Mouse (Mus musculus) regulatory T cell (primary cell): ENCODE measurements around the gene Mrpl21.

Experiments used
- in situ Hi-C: fragments of 300-600 bp; cut with MboI, MseI; formaldehyde crosslinking; loops from one replicate; pipeline ENCODE4 v1.15.1; 2025; ENCODE audit warnings: high pct_unique_total_duplicates

The Mrpl21 gene

DNA sequence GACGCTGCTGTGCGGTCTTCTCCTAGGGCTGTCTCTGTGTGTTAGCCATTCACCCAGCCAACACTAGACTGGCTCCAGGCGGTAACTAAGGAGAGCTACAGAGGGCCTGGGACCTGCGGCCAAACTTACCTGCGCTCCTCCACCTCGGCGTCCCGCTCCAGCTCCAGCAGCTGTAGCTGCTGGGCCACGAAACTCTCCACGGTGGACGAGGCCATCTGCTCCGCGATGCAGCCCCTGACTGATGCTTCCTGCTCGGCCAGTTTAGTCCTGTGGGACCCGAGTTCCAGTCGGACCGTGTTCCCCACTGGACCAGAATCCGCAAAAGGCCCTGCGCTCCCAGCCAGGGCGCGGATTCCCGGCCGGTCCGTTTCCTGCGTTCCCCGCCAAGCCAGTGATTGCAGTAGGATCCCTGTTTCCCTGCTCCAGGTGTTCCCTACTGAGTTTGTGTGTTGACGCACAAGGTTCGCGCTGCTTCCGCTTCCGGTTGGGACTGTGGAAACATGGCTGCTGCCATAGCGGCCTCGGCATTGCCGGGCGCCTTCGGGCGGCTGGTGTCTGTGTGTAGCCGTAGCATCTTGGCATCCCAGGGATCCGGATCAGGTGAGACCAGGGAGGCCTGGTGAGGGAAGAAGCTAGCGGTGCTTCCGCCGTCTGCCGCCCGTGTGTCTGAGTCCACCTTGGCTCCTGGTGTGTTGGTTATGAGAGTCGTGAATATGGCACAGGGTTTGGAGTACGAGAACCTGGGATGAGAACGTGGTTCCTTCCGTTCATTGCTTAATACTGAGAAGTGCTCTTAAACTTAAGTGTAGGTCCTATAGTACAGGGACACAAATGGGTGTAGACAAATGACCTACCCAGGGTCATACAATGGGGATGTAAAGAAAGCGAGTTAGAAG is at the start of gene Mrpl21, which contains the start of gene Ighmbp2:
Mrpl21 (plus strand) TSS at position 330 of the 896 bp plus-strand sequence.
Ighmbp2 (minus strand) TSS at position 446 of the 896 bp plus-strand sequence.
- in situ Hi-C loops = loop anchor here (10.0 kb wide), 1 partner anchor 162 kb away; no protein-coding TSS in a partner anchor

DNA sequence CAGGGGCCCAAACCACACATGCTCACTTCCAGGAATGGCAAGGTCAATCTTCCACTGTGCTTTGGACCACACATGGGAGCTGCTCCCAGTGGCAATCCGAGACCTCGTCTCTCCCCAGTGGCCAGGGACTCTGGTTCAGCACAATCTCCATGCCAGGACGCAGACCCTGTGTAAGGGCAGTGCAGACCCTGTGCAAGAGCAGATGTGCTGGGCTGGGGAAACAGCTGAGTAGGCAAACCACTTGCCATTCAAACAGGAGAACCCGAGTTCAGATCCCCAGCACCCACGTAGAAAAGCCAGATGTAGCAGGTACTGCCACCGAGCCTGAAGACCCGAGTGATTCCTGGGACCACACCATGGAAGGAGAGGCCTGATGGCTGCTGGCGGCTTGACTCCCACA is 22.7 kb upstream of the Mrpl21 start:
- in situ Hi-C loops = no loop called here

DNA sequence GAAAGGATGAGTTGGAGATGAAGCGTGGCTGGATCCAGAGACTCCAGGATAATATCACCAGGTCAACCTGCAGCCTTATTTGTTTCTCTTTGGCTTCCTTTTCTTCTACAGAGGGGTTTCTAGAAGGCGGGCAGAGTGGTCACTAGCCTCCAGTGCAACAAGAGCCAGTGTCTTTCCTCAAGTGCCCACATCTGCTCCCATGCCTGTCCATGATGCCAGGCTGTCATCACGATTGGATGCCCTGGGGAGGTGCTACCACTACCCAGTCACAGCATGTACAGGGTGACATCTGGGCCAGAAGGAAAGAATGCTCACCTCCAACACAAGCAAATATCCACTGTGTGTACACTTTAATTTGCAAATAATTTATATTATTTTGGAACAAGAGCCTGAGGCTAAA is 22.1 kb upstream of the Mrpl21 start:
- in situ Hi-C loops = no loop called here

DNA sequence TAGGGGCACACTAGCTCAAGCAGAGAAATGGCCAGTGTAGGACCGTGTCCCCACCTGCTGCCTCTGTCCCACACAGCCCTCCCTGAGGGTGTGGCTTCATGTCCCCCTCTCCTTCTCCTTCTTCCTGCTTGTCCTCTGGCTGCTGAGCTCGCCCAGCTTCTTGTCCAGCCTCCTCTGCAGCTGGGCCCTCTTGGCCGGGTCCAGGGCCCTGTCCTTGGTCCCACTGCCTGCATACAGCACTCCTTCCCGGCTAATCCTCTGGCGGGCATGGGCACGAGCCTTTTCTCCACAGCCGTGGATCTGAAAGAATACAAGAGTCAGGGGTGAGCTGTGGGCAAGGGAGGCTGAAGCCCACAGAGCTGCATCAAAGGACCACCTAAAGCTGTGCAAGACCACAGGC is 21.4 kb upstream of the Mrpl21 start:
- in situ Hi-C loops = no loop called here

DNA sequence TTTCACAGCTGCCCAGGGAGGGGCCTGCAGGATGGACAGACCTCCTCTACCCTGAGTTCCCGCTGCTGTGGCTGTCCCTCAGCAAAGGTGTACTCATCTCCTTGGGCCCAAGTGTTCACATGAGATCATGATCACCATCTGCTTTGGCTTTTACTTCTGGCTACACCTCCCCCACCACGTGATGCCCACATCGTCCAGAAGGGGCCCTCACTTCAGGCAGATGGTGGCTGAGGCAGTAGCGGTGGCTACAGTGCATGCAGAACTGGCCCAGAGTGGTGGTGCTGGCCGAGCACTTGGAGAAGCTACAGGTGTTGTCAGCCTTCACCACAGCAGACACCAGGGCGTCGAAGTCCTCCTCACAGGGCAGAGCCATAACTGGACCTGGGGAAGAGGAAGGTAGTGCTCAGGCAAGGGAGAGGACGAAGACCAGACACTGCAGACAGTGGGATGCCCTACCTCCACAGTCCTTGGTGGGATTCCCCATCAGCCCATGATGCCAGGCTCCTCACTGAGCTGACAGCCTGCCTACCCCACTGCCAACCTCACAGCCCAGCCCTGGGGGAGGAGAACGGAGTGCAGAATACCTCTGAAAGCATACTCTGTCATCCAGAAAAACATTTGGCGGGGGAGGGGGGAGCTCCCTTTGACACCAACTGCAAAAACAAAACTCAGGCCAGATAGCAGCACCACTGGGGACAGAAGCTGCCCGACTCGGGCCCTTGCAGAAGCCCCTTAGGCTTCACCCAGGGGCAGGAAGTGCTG is 20.8 kb upstream of the Mrpl21 start:
- in situ Hi-C loops = no loop called here

DNA sequence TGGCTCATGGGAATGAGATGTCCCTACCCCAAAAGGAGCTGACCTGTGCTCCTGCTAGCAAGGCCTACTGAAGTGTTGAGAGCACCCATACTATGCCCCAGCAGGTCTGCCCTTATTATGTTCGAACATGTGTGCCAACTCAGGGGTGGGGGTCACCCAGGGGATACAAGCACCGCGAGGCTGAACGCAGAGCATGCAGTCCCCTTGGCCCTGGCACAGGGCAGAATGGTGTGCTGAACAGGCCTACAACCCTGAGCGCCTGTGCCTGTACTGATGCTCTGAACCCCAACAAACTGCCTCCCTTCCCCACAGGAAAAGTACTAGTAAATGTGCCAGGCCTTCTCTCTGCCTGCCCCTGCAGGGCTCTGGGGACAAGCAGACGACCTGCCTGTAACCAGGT is 18.4 kb upstream of the Mrpl21 start:
- in situ Hi-C loops = no loop called here

DNA sequence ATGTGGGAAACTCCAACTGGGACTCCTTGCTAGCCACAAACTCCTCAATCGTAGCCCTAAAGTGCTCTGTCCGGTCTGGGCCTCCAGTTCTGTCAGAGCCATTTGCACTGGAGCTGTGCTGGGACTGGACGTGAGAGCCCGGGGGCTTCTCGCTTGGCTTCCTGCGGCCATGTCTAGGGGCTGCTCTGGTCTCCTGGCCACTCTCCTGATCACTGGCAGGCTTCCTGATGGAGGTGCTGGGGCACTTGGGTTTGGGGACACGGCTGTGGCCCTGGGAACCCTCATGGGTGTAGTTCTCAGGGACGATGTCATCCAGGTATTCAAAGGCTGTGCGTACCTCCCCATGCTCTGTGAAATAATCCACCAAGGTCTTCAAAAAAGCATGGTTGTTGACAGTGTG is 17.5 kb upstream of the Mrpl21 start:
- in situ Hi-C loops = no loop called here

DNA sequence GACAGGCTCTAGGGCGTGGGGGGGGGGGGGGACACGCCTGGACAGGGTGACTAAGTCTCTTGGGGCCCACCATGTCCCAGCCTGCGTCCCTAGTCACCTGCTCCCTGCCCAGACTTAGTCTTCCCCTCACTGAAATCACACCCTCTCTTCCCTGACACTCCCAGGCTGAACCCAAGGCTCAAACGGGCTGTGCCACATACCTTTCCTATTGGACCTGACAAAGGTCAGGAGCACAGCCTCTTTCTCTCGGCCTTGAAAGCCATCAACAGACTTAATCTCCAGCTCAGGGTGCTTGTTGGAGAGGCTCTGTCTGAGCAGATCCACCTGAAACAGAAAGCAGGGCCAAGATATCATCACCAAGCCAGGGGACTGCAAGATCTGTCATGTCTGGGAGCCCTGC is 16.6 kb upstream of the Mrpl21 start:
- in situ Hi-C loops = no loop called here

DNA sequence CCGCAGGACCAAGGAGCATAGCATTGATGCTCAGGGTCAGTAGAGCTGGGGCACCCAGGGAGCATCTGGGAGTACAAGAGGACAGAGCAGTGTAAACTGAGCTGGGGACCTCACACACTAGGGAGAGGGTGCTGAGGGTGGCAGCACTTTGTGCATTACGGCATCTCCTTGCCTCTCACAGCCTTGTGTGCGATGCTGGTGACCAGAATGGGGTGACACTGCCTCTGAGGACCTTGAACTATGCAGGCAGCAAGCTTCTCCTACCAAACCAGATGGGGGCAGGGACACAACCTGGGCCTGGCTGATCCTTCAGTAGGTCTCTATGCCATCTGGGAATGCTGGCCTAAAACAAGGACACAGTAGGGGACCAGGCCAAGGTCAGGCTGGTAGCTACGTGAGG is 16.0 kb upstream of the Mrpl21 start:
- in situ Hi-C loops = no loop called here

DNA sequence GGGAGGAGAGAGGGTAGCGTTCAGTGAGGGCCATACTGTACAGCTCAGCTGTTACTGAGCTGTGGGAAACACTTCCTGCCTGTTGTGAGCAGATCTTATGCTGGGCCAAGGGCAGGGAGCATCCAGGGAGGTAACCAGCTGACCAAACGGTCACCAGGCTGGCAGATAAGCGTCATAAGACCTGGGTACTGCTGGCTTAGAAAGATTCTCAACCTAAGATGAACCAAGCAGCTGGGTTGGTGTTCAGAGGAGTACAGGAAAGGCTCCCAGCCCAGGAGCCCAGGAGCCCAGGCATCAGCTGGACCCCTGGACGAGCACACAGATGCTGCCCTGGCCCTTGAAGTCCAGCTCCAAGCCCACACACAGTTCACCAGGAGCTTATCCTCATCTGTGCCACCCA is 15.4 kb upstream of the Mrpl21 start:
- in situ Hi-C loops = no loop called here

DNA sequence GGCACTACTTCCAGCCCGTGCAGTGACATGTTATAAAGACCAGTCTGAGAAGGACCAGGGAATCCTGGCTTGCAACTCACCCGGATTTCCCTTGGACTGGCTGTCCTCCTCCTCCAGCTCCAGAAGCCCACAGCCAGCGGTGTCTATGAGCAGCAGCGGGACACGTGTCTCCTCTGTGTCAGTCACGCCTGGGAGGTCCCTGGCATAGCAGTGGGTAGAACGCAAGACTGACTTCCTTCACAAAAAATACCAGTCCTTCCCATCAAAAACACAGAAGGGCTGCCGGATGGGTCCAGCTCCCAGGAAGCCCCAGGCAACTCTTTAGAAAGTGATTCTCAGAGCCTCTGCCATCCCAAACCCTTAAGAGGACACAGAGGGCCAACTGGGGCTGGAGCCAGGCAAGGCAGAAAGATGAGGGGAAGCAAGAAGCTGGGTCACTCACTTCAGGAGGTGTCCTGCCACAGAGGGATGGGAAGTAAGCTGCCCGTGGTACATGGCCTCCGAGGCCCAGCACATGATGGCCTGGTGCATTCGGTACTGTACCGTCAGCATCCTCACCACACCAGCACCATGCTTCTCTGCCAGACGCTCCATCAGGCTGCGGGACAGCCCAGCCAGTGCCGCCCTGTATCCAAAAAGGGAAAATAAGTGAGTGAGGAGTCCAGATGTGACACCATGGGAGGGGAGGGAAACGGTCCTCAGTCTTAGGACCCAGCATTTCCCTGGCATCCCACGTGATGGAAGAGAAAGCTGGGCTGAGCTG is 14.3 kb upstream of the Mrpl21 start:
- in situ Hi-C loops = no loop called here

DNA sequence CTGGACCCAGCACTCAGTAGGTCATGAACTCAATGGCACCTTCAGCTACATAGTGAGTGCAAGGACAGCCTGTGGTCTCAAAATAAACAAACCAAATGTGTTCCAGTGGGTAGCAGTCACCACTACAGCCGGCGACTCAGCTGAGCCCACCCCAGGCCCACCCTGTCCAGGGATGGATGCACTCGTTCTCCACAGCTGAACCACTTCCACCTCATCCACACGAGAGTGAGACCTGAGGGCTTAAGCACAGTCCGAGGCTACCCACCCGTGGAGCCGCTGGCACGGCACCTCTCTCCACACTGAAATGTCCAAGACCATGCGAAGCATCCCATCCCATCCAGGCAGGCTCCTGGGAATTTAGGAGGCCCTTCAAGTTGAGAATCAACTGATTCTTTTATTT is 13.4 kb upstream of the Mrpl21 start:
- in situ Hi-C loops = no loop called here

DNA sequence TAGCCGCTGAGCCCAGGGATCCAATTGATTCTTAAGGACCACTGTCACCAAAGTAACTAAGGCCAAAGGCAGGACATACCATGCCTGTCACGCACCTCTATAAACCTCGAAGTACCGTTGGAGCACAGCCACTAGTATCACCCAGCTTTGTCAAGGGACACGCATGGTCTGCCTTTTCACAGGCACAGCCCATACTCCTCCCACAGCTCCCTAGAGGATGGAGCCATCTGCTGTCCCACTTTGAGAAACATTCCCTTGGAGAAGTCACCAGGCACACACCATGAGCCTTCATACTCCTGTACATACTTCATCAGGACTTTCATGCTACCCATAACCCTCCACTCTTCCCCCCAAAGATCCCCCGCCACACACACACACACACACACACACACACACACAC is 12.9 kb upstream of the Mrpl21 start:
- in situ Hi-C loops = no loop called here

DNA sequence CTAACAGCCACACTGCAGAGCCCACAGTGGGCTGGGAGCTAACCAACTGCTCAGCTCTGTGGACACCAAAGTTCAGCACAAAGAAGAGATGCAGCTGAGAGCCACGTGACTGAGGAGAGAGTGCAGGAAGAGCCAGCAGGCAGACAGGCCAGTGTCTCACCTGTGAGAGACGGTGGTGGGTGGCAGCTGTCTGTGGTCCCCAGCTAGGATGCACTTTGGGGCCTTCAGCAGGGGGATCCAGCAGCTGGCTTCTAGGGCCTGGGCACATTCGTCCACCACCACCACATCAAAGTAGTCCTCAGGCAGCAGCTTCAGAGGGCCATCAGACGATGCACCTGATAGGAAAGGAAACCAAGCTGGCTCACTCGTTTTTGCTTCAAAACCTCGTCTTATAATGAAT is 11.3 kb upstream of the Mrpl21 start:
- in situ Hi-C loops = no loop called here

DNA sequence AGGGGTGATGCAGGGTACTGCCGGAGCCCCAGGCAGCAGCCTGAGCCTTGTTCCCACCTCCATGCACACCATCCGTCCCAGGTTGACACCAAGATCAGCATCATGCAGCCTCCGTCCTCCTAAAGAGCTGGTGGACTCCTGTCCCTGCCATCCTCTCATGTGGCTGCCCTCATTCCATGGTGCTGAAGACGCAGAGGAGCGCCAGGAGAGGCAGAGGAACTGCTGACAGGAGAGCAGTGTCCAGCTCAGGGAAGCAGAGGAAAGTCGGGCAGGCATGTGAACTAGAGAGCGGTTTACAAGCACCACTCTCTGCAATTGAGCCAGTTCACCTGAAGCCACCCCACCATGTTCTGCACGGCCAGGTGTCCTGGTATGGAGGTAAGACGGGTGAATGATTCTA is 9.4 kb upstream of the Mrpl21 start:
- in situ Hi-C loops = no loop called here

DNA sequence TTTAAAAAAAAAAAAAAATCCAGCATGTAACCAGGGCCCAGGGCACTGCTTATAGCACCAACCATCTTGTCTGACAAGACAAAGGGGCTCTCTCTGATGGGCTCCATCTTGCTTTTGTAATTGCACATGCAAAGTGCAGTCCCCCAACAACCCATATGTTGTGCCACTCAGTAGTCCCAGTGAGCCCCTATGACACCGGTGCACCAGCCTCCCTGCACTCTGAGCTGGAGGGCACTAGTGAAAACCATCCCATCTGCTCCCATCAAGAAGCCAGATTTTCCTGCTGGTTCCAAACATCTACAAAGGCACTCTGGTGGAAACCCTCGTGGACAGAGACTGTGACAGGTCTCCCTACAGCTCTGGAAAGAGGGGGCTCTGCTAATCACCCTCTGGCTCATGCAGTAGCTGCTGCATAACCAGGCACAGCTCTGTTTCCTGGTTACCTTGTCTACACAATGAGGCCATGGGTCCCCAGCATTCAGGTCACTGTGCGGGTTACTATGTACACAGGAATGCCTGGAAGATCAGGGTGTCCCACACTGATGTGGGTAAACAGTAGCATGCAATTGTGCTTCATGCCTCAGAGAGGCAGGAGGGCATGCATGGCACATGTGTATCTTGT is 6.8 kb upstream of the Mrpl21 start:
- in situ Hi-C loops = loop anchor here (5.0 kb wide), 1 partner anchor 41 kb away; no protein-coding TSS in a partner anchor

DNA sequence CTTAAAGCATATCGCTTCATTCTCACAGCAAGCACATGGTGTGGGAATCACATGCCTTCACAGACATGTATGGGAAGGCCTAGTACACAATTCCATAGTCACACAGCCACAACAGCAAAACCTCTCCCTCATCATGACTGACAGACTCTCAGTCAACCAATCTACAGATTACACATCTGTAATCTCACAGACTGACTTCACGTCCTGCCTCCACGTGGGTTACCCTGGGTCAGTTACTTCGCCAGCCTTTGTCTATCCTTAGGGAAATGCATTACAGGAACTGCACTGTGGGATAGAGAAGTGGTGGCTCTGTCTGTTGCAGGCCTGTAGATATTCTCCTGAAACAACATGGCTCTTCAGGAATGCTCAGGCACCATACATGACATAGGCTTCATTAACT is 815 bp upstream of the Mrpl21 start:
- in situ Hi-C loops = loop anchor here (10.0 kb wide), 1 partner anchor 163 kb away; no protein-coding TSS in a partner anchor

DNA sequence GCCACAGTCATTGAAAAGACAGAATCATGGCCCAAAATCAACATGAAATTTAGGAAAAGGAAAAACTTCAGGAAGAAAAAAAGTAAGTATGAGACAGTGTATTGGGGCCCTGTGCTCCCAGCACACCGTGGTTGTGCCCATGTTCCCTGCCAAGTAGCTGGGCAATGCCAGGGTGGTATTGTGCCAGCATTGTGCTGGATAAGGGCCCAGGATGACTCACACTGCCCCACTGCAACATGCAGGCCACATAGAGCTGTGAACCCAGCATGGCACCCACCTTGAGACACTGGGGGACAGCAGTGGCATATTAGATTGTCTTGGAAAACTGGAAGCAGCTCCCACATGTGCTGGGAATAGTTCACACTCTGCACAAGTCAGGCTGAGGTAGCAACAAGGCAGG is 6.3 kb downstream of the Mrpl21 start:
- in situ Hi-C loops = loop anchor here (10.0 kb wide), 1 partner anchor 156 kb away; no protein-coding TSS in a partner anchor

DNA sequence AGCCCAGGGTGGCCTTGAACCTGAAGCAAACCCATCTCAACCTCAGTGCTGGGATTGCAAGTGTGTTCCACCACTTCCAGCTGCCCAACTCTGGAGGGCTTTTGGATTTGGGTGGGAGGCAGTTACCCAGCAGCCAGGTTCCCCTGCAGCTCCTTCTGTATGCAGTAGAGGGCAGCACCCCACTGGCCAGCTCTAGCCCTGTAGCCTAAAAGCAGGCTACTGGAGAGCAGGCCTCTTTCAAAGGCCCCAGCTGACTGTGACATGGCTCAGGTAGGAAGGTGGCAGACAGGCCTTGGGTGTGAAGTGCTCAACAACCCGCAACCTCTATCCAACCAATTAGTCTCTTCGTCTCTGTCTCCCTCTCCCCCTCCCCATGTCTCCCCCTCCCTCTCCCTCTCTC is 9.3 kb downstream of the Mrpl21 start:
- in situ Hi-C loops = no loop called here

DNA sequence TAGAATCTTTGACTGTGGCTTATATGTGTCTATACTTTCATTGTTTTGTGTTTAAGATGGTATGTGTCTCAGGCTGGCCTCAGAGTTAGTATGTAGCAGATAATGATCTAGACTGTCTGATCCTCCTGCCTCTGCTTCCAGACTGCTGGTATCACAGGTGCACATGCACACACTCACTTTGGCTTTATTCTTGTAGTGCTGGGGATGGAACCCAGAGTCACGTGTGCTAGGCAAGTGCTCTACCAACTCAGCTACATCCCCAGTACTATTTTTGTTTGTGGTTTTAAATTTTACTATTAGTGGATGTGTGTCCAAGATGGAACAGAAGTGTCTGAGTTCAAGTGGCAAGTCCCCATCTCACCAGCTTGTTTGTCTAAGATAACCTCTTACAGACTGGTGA is 10.3 kb downstream of the Mrpl21 start:
- in situ Hi-C loops = no loop called here

DNA sequence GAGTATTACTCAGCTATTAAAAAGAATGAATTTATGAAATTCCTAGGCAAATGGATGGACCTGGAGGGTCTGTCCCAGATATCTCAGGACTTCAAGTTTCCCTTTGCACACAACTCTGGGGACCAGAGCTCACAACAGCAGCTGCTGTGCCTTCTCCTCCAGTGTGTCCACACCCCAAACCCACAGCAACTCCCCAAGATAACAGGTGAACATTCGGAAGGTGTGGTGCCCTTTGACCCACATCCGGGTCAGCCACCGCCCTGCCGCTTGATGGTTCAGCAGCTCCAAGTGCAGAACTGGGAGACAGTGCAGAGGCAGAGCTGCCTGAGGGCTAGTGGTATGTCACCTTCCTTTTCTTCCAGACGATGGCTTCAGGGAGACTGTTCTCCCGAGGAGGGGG is 12.5 kb downstream of the Mrpl21 start:
- in situ Hi-C loops = no loop called here
